Mouse (Mus musculus) cerebellum, postnatal 36 days (tissue): ENCODE measurements around the gene Mri1.
A peak's percentile ranks its signal among the peaks of the same experiment; 100 is the strongest.

ENCODE experiments used
- DNase-seq, 2 experiments: peaks; one replicate each; pipeline ENCODE4 v3.0.0; 2021 to 2022; ENCODE audit warnings: mixed read lengths in 2 of 2

The Mri1 gene

DNA sequence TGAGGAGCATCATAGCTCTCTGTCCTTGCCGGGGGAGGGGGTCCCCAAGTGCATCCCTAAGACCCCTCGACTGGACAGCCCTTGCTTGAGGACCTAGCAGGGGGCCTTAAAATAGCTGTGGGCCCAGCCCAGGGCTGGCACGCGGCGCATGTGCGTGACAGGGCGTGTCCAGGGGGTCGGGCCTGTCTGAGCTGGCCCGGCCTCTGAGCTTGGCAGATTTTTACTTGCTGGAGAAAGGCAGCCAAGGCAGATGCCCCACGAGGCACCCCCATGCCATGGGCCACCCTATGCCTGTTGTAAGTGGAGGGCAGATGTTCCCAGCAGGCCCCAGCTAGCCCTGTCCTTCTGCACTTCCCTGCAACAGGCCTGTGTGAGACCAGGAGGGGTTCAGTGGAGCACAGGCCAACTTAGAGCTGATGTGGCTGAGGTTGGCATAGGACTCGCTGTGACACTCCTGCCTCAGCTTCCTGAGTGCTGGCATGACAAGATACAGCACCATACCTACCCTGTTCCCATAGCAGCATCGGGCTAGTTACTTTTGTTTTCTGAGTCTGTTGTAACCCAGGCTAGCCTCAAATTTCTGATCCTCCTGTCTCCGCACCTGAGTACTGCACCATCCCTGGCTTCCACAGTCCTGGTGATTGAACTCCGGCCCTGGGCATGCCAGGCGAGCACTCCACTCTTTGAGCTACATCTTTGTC lies 55.4 kb downstream of the Mri1 start:
- no peak for DNase-seq

DNA sequence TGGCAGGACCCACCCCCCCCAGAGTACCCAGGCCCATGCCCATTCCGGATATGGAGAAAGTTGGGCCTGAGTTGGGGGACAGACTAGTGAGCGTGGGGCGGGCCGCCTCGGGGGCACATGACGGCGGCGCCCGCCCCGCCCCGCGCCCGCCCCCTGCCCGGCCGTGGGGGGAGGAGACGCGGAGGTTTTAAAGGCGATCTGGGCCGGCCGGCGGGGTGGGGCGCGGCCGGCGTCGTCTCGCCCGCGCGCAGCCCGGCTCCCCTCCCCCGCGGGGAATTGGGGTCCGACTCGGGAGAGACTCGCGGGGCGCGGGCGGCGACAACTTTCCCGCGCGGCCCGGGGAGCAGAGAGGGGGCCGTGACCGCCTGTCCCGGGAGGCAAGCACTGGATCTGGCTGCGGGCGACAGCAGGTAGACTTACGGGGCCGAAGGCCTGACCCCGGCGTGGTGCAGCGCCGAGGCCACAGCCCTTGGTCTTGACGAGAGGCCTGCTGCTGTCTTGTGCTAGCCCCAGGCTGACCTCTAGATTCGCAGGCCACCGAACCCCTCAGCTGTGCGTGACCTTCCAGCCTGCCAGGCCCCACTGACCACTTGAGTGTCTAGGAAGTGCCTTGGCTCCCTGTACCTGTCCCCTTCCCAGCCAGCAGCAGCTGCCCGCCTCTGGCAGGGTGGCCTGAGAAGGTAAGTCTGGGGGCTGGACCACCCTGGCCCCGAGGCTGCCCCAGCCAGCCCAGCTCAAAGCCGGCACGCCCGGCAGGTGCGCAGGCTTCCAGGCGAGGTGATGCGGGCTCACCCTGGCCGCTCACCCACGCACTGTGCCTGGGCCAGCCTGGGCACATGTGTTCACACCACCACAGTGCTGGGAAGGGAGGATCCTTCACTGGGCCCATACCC lies 56.2 kb downstream of the Mri1 start:
- DNase-seq: peak in 1 of 2 experiments; percentile 25

DNA sequence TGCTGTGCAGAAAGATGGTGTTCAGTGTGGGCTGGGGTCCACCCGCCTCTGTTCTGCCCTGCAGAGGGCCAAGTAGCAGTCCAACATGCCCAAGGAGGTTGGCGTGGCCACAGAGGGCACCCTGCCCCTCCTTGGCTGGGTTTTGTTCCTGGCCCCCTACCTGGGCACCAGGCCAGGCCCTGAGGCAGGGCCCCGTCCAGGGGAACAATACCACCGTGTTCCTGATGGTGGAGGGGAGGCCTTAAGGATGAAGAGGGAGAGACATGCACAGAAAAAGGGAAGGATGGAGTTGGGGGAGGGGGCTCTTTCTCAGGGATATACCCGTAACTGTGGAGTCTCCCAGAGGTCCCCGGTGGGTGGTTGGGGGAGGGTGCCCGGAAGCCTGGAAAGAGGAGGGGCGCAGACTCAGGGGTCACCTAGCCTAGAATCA lies 57.0 kb downstream of the Mri1 start:
- DNase-seq: no peak
